Mouse (Mus musculus) testis, adult 2 months (tissue): Measurements from ENCODE around the gene Zfp423. TPM values are rescaled to one million over a fixed set of nuclear protein-coding genes. Genes with fewer than 3 reads are reported as not detected.

ENCODE experiments used
- H3K27ac ChIP-seq: fragments of 200-500 bp; 2 replicates; pipeline ENCODE4 v1.5.1; 2012; ENCODE audit warnings: low read depth, low read length; ENCODE audit not compliant: control insufficient read depth, insufficient read depth
- H3K27me3 ChIP-seq: fragments of 200-500 bp; 2 replicates; pipeline ENCODE4 v1.6.1; 2012; ENCODE audit warnings: mild to moderate bottlenecking, low read length, moderate library complexity; ENCODE audit not compliant: control insufficient read depth, insufficient read depth
- H3K36me3 ChIP-seq: fragments of 200-500 bp; 2 replicates; pipeline ENCODE4 v1.6.1; 2012; ENCODE audit warnings: mild to moderate bottlenecking, low read length; ENCODE audit not compliant: control insufficient read depth, insufficient read depth
- H3K4me1 ChIP-seq: fragments of 200-500 bp; 2 replicates; pipeline ENCODE4 v1.6.1; 2012; ENCODE audit warnings: low read length; ENCODE audit not compliant: control insufficient read depth, insufficient read depth
- H3K4me3 ChIP-seq: fragments of 200-500 bp; 2 replicates; pipeline ENCODE4 v1.5.1; 2012; ENCODE audit warnings: low read depth, mild to moderate bottlenecking, low read length, moderate library complexity, mixed read lengths; ENCODE audit not compliant: control insufficient read depth
- CTCF ChIP-seq: fragments of 200-500 bp; IDR thresholded peaks from 2 replicates; pipeline ENCODE4 v1.5.1; 2012; ENCODE audit warnings: low read depth, mild to moderate bottlenecking, inconsistent platforms, low read length, moderate library complexity; ENCODE audit not compliant: control insufficient read depth, insufficient read depth, insufficient replicate concordance
- POLR2A ChIP-seq: fragments of 200-500 bp; IDR thresholded peaks from 2 replicates; pipeline ENCODE4 v1.6.1; 2012; ENCODE audit warnings: low read depth, mild to moderate bottlenecking, inconsistent platforms, low read length, moderate library complexity; ENCODE audit not compliant: control insufficient read depth
- polyA plus RNA-seq: library from polyadenylated mRNA; depleted of rRNA; stranded (reverse); fragments of >200 nt; gene quantifications from 2 replicates; pipeline ENCODE4 v1.2.3, GENCODE M21; 2012

Gene Zfp423
- polyA plus RNA-seq, 1 experiment: 7.2 TPM

DNA sequence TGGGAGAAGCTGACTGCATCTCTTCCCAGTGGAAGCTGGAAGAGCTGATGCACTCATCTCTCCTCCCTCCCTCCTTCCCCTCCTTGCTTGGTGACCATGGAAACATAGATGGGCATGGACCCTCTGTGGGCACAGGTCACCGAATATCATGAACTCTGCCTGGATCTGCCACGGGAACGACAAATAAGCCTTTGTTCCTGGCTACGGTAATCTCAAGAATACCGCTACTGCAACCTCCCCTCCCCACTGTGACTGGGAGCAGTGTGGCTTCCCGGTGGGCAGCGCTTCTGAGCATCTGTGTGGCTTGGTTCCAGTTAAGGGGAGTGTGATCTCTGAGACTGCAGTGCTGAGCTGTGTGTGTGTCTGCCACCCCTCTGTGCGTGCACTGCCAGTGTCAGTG lies 274.0 kb downstream of the Zfp423 start:
- Histone ChIP-seq H3K27me3 (no peaks in the 10 kb centered on the region), H3K4me1 (no peaks in the 10 kb centered on the region), H3K4me3 (no peak overlapping the region), H3K27ac (no peak overlapping the region), H3K36me3 (no peaks in the 10 kb centered on the region)
- no peak for TF ChIP-seq CTCF
- no peak for TF ChIP-seq POLR2A

DNA sequence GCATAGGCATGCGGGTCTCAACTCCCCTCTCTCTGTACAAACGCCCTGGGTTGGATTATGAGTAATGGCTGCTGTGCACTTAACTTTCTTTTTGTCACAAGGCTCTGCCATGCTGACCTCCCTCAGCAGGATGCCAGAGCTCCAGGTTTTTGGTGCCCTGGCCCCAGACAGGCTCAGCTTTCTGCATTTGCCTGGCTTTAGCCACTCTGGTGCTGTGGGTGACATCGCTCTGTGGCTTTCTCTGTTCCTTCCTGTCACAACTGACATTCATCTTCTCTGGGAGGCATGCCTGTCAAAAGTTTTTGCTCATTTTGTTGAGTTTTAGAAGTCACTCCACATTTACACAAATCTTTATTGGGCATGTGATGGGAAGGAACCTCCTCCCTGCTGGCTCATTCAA lies 277.3 kb downstream of the Zfp423 start:
- TF ChIP-seq CTCF (no peak), POLR2A (no peak)
- no peak overlapping the region for H3K27ac ChIP-seq
- no peaks in the 10 kb centered on the region for H3K36me3 ChIP-seq
- no peaks in the 10 kb centered on the region for H3K27me3 ChIP-seq
- no peak overlapping the region for H3K4me3 ChIP-seq
- no peaks in the 10 kb centered on the region for H3K4me1 ChIP-seq

DNA sequence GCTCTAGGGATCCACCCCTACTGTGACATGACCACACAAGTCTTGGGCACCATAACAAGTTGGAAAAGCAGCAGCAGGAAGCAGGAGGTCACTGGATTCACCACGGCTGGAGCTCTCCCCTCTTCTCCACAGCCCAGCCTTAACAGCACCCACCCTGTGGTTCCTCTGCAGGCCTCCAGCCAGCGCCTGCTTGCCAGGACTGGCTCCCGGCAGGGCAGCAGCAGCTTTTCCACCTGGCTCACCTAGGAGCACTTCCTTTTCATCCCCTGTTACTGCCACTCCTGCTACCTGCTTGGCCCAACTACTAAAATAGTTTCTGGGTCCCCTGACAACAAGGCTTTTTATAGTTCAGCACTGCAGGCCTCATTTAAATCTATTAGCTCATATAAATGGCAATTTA lies 279.4 kb downstream of the Zfp423 start:
- TF ChIP-seq CTCF: no peak
- TF ChIP-seq POLR2A: no peak
- Histone ChIP-seq H3K4me3 (no peak overlapping the region), H3K4me1 (no peaks in the 10 kb centered on the region), H3K27me3 (no peaks in the 10 kb centered on the region), H3K36me3 (no peaks in the 10 kb centered on the region), H3K27ac (no peak overlapping the region)

DNA sequence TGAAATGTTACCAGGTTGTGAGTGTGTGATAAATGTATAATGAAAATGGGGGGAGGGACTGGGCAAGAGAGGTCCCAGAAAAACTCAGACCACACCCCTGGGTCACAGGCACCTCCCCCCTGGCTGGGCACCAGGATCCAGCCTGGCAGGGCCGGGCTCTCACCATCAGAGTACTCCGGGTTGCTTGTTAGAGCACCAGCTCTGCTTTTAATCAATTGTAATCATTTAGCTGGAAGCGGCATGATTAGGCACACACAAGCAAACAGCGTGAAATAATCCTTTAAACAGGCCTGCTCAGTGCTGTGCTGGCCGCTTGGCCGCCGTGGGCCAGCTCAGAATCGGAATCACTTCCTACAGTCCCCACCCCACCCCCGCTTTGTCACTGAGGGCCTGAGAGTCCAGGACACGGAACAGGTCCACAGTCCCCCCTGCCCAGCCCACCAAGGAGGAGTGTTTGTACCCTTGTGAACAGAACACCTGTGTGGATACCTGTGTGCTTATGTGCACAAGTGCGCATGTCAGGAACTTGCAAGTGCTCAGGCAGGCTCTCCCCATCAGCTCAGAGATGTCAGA lies 279.9 kb downstream of the Zfp423 start:
- H3K36me3 ChIP-seq: no peaks in the 10 kb centered on the region
- no peaks in the 10 kb centered on the region for H3K4me1 ChIP-seq
- H3K27ac ChIP-seq: no peak overlapping the region
- no peaks in the 10 kb centered on the region for H3K27me3 ChIP-seq
- H3K4me3 ChIP-seq: no peak overlapping the region
- TF ChIP-seq POLR2A (no peak), CTCF (no peak)

DNA sequence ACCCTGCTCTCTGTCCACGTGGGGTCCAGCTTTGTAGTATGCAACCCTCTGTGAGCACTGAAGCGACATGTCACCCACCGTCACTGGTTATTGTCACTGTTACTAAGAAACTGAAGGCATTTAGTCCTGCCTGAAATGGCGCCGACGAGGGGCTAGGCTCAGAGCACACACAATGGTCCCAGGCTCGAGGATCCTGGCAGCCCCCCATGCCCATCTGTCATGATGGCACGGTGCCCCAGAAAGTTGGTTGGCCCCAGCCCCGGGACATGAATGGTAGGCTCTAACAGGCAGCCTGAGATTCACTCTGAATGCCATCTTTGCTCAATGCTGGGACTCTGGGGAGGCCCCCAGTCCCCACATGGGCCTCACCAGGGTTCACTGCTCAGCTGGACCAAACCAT lies 284.0 kb downstream of the Zfp423 start:
- Histone ChIP-seq H3K27me3 (no peaks in the 10 kb centered on the region), H3K4me1 (no peaks in the 10 kb centered on the region), H3K27ac (no peak overlapping the region), H3K36me3 (no peaks in the 10 kb centered on the region), H3K4me3 (no peak overlapping the region)
- TF ChIP-seq POLR2A: no peak
- no peak for TF ChIP-seq CTCF

DNA sequence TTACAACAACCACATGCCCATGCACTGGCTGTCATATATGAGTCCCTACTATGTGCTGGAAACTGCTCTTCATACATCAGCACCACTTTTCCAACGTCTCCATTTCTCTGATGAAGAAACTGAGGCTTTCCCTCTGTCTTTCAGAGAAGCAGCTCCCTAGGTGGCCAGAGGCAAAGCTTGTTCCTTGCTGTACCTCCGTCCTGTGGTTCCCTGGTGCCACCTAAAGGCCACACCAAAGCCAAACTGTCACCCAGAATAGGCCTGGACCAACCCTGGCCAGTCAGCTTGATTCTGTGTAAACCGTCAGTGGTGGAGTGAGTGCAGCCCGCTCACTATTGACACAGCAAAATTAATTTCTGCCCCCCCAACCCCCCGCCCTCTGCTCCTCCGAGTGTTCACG lies 285.2 kb downstream of the Zfp423 start:
- H3K4me3 ChIP-seq: no peak overlapping the region
- no peak for TF ChIP-seq CTCF
- no peak for TF ChIP-seq POLR2A
- H3K27me3 ChIP-seq: no peaks in the 10 kb centered on the region
- H3K36me3 ChIP-seq: no peaks in the 10 kb centered on the region
- H3K4me1 ChIP-seq: no peaks in the 10 kb centered on the region
- no peak overlapping the region for H3K27ac ChIP-seq

DNA sequence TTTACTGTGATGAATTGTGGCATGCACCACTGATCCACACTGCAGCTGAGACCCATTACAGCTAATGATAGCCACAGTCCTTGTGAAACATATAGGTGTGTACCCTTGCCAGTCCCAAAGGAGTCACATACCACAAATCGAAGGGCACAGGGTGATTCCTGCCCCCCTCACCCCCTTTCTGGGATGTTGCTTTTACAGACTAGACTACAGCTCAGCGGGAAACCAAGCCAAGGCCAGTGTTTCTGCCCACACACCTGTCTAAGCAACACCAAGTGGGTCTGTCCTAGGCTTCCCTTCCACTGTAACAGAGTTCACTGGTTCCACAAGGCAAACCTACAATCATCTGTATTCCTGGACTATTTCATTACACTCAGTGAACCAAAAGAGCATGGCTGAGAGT lies 287.2 kb downstream of the Zfp423 start:
- no peaks in the 10 kb centered on the region for H3K4me1 ChIP-seq
- no peaks in the 10 kb centered on the region for H3K36me3 ChIP-seq
- TF ChIP-seq CTCF (no peak), POLR2A (no peak)
- no peaks in the 10 kb centered on the region for H3K27me3 ChIP-seq
- no peak overlapping the region for H3K4me3 ChIP-seq
- no peak overlapping the region for H3K27ac ChIP-seq

DNA sequence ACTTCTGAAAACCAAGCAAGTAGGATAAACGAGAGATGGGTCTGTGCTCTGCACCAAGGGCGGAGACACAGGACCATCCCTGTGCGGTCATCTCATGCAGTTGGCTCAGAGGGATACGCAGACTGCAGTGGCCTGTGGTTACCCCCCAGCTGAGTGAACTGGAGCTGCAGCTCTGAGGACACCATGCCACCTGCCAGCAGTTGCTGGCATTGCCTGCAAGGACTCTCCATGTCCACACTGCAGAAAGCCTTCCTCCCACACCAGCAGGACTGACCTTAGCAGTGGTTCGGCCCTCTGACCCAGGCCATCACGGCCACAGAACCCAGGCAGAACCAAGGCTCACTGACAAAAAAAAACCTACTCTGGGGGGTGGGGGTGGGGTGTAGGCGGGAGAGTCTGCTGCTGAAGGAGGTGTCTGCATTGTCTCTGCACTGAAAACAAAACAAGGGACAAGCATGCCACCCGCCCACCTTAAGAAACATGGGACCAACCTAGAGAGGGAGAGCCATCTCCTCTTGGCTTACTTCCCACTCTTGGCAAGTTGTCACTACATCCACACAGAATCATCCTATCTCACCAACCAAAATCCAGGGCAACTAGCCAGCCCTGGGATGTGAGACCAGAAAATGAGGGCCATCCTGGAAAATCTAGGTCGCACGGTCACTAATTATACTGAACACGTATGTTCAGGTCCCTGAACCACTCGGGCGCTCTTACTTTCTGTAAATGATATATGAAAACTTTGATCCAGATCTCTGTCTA lies 288.0 kb downstream of the Zfp423 start:
- no peak overlapping the region for H3K27ac ChIP-seq
- H3K27me3 ChIP-seq: no peaks in the 10 kb centered on the region
- H3K4me1 ChIP-seq: no peaks in the 10 kb centered on the region
- no peak overlapping the region for H3K4me3 ChIP-seq
- TF ChIP-seq POLR2A: no peak
- no peak for TF ChIP-seq CTCF
- no peaks in the 10 kb centered on the region for H3K36me3 ChIP-seq
